ENCODE assay signal across 18 mouse cellular contexts in the genomic region with DNA sequence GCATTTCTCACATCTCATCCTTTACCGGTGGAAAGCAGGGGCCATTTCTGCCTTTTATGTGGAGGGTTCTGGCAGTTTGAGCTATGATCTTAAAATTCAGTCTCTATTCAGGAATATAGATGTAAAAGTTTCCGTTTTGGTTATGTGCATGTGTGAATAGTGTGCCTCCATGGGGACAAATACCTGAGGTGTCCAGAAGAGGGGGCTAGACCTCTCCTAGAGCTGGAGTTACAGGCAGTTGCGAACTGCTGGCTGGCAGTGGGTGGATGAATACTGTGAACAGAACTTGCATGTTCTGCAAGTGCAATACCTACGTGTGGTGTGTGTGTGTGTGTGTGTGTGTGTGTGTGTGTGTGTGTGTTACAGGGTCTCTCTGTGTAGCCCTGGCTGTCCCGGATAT. TPM values are rescaled to one million over a fixed set of nuclear protein-coding genes. Genes with fewer than 3 reads are reported as not detected.
DNase-seq lines count a peak whose midpoint lies in the region; ATAC-seq and TF ChIP-seq lines count a peak whose summit lies in the region.
"Had no signal": no experiment of that assay in that cellular context is flagged by ENCODE, and none has a peak within 500 bp of the region (broad histone marks: within the 10 kb centered on the region; RNA-seq: fewer than 3 reads in every experiment).

No protein-coding gene starts in this region.

- H3K4me2 ChIP-seq in midbrain, embryonic 11.5 days: no peak overlapping the region
- H3K4me2 ChIP-seq in midbrain, embryonic 14.5 days (ENCODE audit: low read length): no peak overlapping the region
- no peak overlapping the region for H3K4me2 ChIP-seq in stomach, postnatal 0 days (replicated peaks; ENCODE audit: low read depth)
- no peak overlapping the region for H3K4me2 ChIP-seq in neural tube, embryonic 15.5 days
- H3K4me2 ChIP-seq: embryonic facial prominence, embryonic 15.5 days; neural tube, embryonic 12.5 days had no signal

- no peak overlapping the region for H3K4me3 ChIP-seq in cerebellum, adult 2 months (replicated peaks; ENCODE audit: insufficient read depth, low read depth, low read length)
- no peak overlapping the region for H3K4me3 ChIP-seq in midbrain, embryonic 11.5 days (ENCODE audit: low read depth, low read length)
- no peak overlapping the region for H3K4me3 ChIP-seq in midbrain, embryonic 14.5 days (replicated peaks; ENCODE audit: low read depth, low read length)
- H3K4me3 ChIP-seq in stomach, postnatal 0 days (ENCODE audit: low read depth, low read length): no peak overlapping the region
- no peak overlapping the region for H3K4me3 ChIP-seq in neural tube, embryonic 15.5 days (replicated peaks)
- H3K4me3 ChIP-seq: embryonic facial prominence, embryonic 15.5 days; limb, embryonic 10.5 days; neural tube, embryonic 12.5 days had no signal

- ATAC-seq in midbrain, embryonic 11.5 days (ENCODE audit: low FRiP score): no peak
- no peak for ATAC-seq in midbrain, embryonic 14.5 days (ENCODE audit: low FRiP score, low TSS enrichment)
- ATAC-seq in stomach, postnatal 0 days (ENCODE audit: low FRiP score, low TSS enrichment): no peak
- no peak for ATAC-seq in neural tube, embryonic 15.5 days (ENCODE audit: low FRiP score)

- 0 out of 2 replicates have a peak, but pooled peaks have one; percentile 10 for TF ChIP-seq CTCF in cerebellum, adult 2 months (IDR thresholded peaks at IDR 0.05; ENCODE audit: borderline replicate concordance, insufficient read depth, low read depth, low read length)
- peak; percentile 37; the same call in 1 of the 2 replicates for TF ChIP-seq CTCF in brain, embryonic 14.5 days (IDR thresholded peaks at IDR 0.05; ENCODE audit: borderline replicate concordance, extremely low read depth, insufficient read depth, insufficient read length)
- peak; percentile 51 for TF ChIP-seq CTCF in stomach, postnatal 0 days (IDR thresholded peaks at IDR 0.05; ENCODE audit: low read depth)

- no peaks in the 10 kb centered on the region for H3K36me3 ChIP-seq in midbrain, embryonic 11.5 days (ENCODE audit: control insufficient read depth, insufficient read depth, low read length)
- H3K36me3 ChIP-seq in midbrain, embryonic 14.5 days (ENCODE audit: control insufficient read depth, insufficient read depth, low read length): no peaks in the 10 kb centered on the region
- H3K36me3 ChIP-seq in stomach, postnatal 0 days (ENCODE audit: control insufficient read depth, insufficient read depth, low read length): no peaks in the 10 kb centered on the region
- H3K36me3 ChIP-seq in neural tube, embryonic 15.5 days: no peaks in the 10 kb centered on the region
- H3K36me3 ChIP-seq: embryonic facial prominence, embryonic 15.5 days; heart, embryonic 13.5 days; limb, embryonic 10.5 days; neural tube, embryonic 12.5 days had no signal

- no peak for TF ChIP-seq POLR2A in cerebellum, adult 2 months (IDR thresholded peaks at IDR 0.05; ENCODE audit: borderline replicate concordance, insufficient read depth, low read length)
- no peak for TF ChIP-seq POLR2A in brain, embryonic 14.5 days (IDR thresholded peaks at IDR 0.05; ENCODE audit: borderline replicate concordance, extremely low read depth, insufficient read depth, insufficient read length, poor library complexity, severe bottlenecking)

- no peak overlapping the region for H3K9ac ChIP-seq in midbrain, embryonic 11.5 days (ENCODE audit: low read length)
- no peak overlapping the region for H3K9ac ChIP-seq in midbrain, embryonic 14.5 days (replicated peaks; ENCODE audit: low read length)
- H3K9ac ChIP-seq in stomach, postnatal 0 days (ENCODE audit: low read length): no peak overlapping the region
- H3K9ac ChIP-seq in neural tube, embryonic 15.5 days (replicated peaks): no peak overlapping the region
- H3K9ac ChIP-seq: embryonic facial prominence, embryonic 15.5 days; heart, embryonic 13.5 days; neural tube, embryonic 12.5 days had no signal

- no peaks in the 10 kb centered on the region for H3K9me3 ChIP-seq in midbrain, embryonic 11.5 days (ENCODE audit: control insufficient read depth, low read length)
- no peaks in the 10 kb centered on the region for H3K9me3 ChIP-seq in midbrain, embryonic 14.5 days (ENCODE audit: control insufficient read depth, low read length)
- H3K9me3 ChIP-seq in stomach, postnatal 0 days (ENCODE audit: control insufficient read depth, low read length): no peaks in the 10 kb centered on the region
- H3K9me3 ChIP-seq in neural tube, embryonic 15.5 days (replicated peaks): no peaks in the 10 kb centered on the region
- H3K9me3 ChIP-seq: embryonic facial prominence, embryonic 15.5 days; heart, embryonic 13.5 days; limb, embryonic 10.5 days; neural tube, embryonic 12.5 days had no signal

- H3K27ac ChIP-seq in cerebellum, adult 2 months (ENCODE audit: insufficient read depth, low read length): no peak overlapping the region
- no peak overlapping the region for H3K27ac ChIP-seq in midbrain, embryonic 11.5 days (ENCODE audit: low read depth, low read length)
- H3K27ac ChIP-seq in midbrain, embryonic 14.5 days (replicated peaks; ENCODE audit: low read depth, low read length): no peak overlapping the region
- no peak overlapping the region for H3K27ac ChIP-seq in stomach, postnatal 0 days (replicated peaks)
- H3K27ac ChIP-seq in neural tube, embryonic 15.5 days (replicated peaks): no peak overlapping the region
- H3K27ac ChIP-seq: embryonic facial prominence, embryonic 15.5 days; heart, embryonic 13.5 days; limb, embryonic 10.5 days; macrophage; neural tube, embryonic 12.5 days had no signal

- no peak for TF ChIP-seq EP300 in stomach, postnatal 0 days (optimal IDR thresholded peaks at IDR 0.05)

- DNase-seq in cerebellum, adult 2 months: no peak
- no peak for DNase-seq in cerebellum, postnatal 4 days (ENCODE audit: low spot score in 2 of 2)
- DNase-seq in midbrain, embryonic 11.5 days (ENCODE audit: low spot score, missing footprints): peak; percentile 81
- DNase-seq in midbrain, embryonic 14.5 days: no peak
- DNase-seq in brain, embryonic 14.5 days (ENCODE audit: low read depth): no peak
- no peak for DNase-seq in stomach, postnatal 0 days (ENCODE audit: low spot score)
- DNase-seq in natural killer cell, adult 2 months (ENCODE audit: low spot score in 2 of 2): no peak
- DNase-seq: adrenal gland, postnatal 10 days; cerebellum, adult 8-10 months; kidney, adult 11 months; right cerebral cortex, postnatal 4 days had no signal

- H3K27me3 ChIP-seq in cerebellum, adult 2 months (ENCODE audit: control insufficient read depth, insufficient read depth, low read length): no peaks in the 10 kb centered on the region
- H3K27me3 ChIP-seq in midbrain, embryonic 11.5 days (ENCODE audit: control insufficient read depth, insufficient read depth, low read length): peaks cover 20% of the 10 kb centered on the region
- peaks cover 29% of the 10 kb centered on the region for H3K27me3 ChIP-seq in midbrain, embryonic 14.5 days (ENCODE audit: control insufficient read depth, insufficient read depth, low read length)
- no peaks in the 10 kb centered on the region; the same call in 1 of the 2 replicates for H3K27me3 ChIP-seq in stomach, postnatal 0 days (ENCODE audit: control insufficient read depth, insufficient read depth, low read length)
- H3K27me3 ChIP-seq in neural tube, embryonic 15.5 days (replicated peaks): peaks cover 49% of the 10 kb centered on the region

- WGBS in cerebellum, adult 2 months: 67% methylated on average over 5 of the region's 5 CpGs
- 64% methylated on average over 5 of the region's 5 CpGs for WGBS in midbrain, embryonic 11.5 days
- 75% methylated on average over 5 of the region's 5 CpGs for WGBS in midbrain, embryonic 14.5 days
- 69% methylated on average over 5 of the region's 5 CpGs for WGBS in stomach, postnatal 0 days
- WGBS in neural tube, embryonic 15.5 days: 74% methylated on average over 5 of the region's 5 CpGs

- peaks cover 7% of the 10 kb centered on the region for H3K4me1 ChIP-seq in cerebellum, adult 2 months (ENCODE audit: control insufficient read depth, insufficient read depth, low read length)
- H3K4me1 ChIP-seq in midbrain, embryonic 11.5 days (ENCODE audit: control insufficient read depth, insufficient read depth, low read length): peaks cover 22% of the 10 kb centered on the region
- peaks cover 18% of the 10 kb centered on the region; the same call in 1 of the 2 replicates for H3K4me1 ChIP-seq in midbrain, embryonic 14.5 days (ENCODE audit: control insufficient read depth, insufficient read depth, low read length)
- peaks cover 6% of the 10 kb centered on the region for H3K4me1 ChIP-seq in stomach, postnatal 0 days (replicated peaks; ENCODE audit: control insufficient read depth, insufficient read depth)
- peaks cover 28% of the 10 kb centered on the region for H3K4me1 ChIP-seq in neural tube, embryonic 15.5 days

RNA-seq across cellular contexts. Expression of gene Rgs9bp, which starts 2.7 kb away (rescaled TPM):
- 0.03 and 0.07 TPM in 2 replicates for polyA plus RNA-seq in cerebellum, adult 2 months (2012; rRNA removed)
- 0.11 and 0.45 TPM in 2 replicates for polyA plus RNA-seq in midbrain, embryonic 11.5 days (2014; fragmentation: Nextera tagmentation; extraction: Ambion mirVana)
- 0.07 TPM in 1 of 2 replicates, not detected in the other for polyA plus RNA-seq in midbrain, embryonic 14.5 days (2014; fragmentation: Nextera tagmentation; extraction: Ambion mirVana)
- 0.21 and 0.26 TPM in 2 replicates for polyA plus RNA-seq in brain, embryonic 14.5 days (2012; rRNA removed)
- polyA plus RNA-seq in stomach, postnatal 0 days (2015; fragmentation: Nextera tagmentation; extraction: Ambion mirVana): 0.28 and 0.48 TPM in 2 replicates
- polyA plus RNA-seq in neural tube, embryonic 15.5 days (2015; fragmentation: Nextera tagmentation; extraction: Ambion mirVana): 0.14 and 0.17 TPM in 2 replicates

RNA-seq across cellular contexts. Expression of gene Ankrd27, which starts 3.3 kb away (rescaled TPM):
- polyA plus RNA-seq in cerebellum, adult 2 months (2012; rRNA removed): 23.5 and 25.0 TPM in 2 replicates
- 27.0 and 31.0 TPM in 2 replicates for polyA plus RNA-seq in midbrain, embryonic 11.5 days (2014; fragmentation: Nextera tagmentation; extraction: Ambion mirVana)
- polyA plus RNA-seq in midbrain, embryonic 14.5 days (2014; fragmentation: Nextera tagmentation; extraction: Ambion mirVana): 15.6 and 17.9 TPM in 2 replicates
- polyA plus RNA-seq in brain, embryonic 14.5 days (2012; rRNA removed): 23.6 and 24.4 TPM in 2 replicates
- polyA plus RNA-seq in stomach, postnatal 0 days (2015; fragmentation: Nextera tagmentation; extraction: Ambion mirVana): 17.0 and 17.3 TPM in 2 replicates
- 16.8 and 21.3 TPM in 2 replicates for polyA plus RNA-seq in neural tube, embryonic 15.5 days (2015; fragmentation: Nextera tagmentation; extraction: Ambion mirVana)

RNA-seq across cellular contexts. Expression of gene Nudt19, which starts 26.6 kb away (rescaled TPM):
- 88.4 and 103 TPM in 2 replicates for polyA plus RNA-seq in cerebellum, adult 2 months (2012; rRNA removed)
- 43.2 and 46.1 TPM in 2 replicates for polyA plus RNA-seq in midbrain, embryonic 11.5 days (2014; fragmentation: Nextera tagmentation; extraction: Ambion mirVana)
- 86.2 and 87.1 TPM in 2 replicates for polyA plus RNA-seq in midbrain, embryonic 14.5 days (2014; fragmentation: Nextera tagmentation; extraction: Ambion mirVana)
- polyA plus RNA-seq in brain, embryonic 14.5 days (2012; rRNA removed): 40.5 and 46.1 TPM in 2 replicates
- 60.8 and 68.9 TPM in 2 replicates for polyA plus RNA-seq in stomach, postnatal 0 days (2015; fragmentation: Nextera tagmentation; extraction: Ambion mirVana)
- 114 and 123 TPM in 2 replicates for polyA plus RNA-seq in neural tube, embryonic 15.5 days (2015; fragmentation: Nextera tagmentation; extraction: Ambion mirVana)

RNA-seq across cellular contexts. Expression of gene Tdrd12, which starts 45.2 kb away (rescaled TPM):
- 0.35 and 0.54 TPM in 2 replicates for polyA plus RNA-seq in cerebellum, adult 2 months (2012; rRNA removed)
- 0.11 TPM in 2 replicates for polyA plus RNA-seq in midbrain, embryonic 11.5 days (2014; fragmentation: Nextera tagmentation; extraction: Ambion mirVana)
- 0.65 and 0.97 TPM in 2 replicates for polyA plus RNA-seq in midbrain, embryonic 14.5 days (2014; fragmentation: Nextera tagmentation; extraction: Ambion mirVana)
- 0.18 and 0.22 TPM in 2 replicates for polyA plus RNA-seq in brain, embryonic 14.5 days (2012; rRNA removed)
- polyA plus RNA-seq in stomach, postnatal 0 days (2015; fragmentation: Nextera tagmentation; extraction: Ambion mirVana): 0.19 and 0.47 TPM in 2 replicates
- polyA plus RNA-seq in neural tube, embryonic 15.5 days (2015; fragmentation: Nextera tagmentation; extraction: Ambion mirVana): 0.59 and 0.87 TPM in 2 replicates
- polyA plus RNA-seq: C2C12 had no signal
